Mouse (Mus musculus) midbrain, embryonic 14.5 days (tissue): ENCODE measurements at regions not wholly inside any gene's neighbourhood (a gene's known extent, or its start where the extent isn't known, plus 50 kb on each side); places are given as distances from the start of the nearest gene placed in this dataset.
A peak's percentile ranks its signal among the peaks of the same experiment; 100 is the strongest.

Experiments
- ATAC-seq: fragments of 200-750 bp; cut with Nextera tagmentation; 2 replicates; pipeline ENCODE4 v1.8.0; 2017; ENCODE audit warnings: moderate number of reproducible peaks, moderate library complexity; ENCODE audit not compliant: low FRiP score, low TSS enrichment
- DNase-seq: peaks from one replicate; pipeline ENCODE4 v3.0.0-alpha.2; 2015
- H3K27ac ChIP-seq: fragments of 300-500 bp; sonication (generic); replicated peaks from 2 replicates; pipeline ENCODE4 v1.5.1; 2014; ENCODE audit warnings: mild to moderate bottlenecking, low read depth, low read length, moderate library complexity
- H3K27me3 ChIP-seq: fragments of 300-500 bp; sonication (generic); 2 replicates; pipeline ENCODE4 v1.6.1; 2014; ENCODE audit warnings: low read length, control low read depth, mixed read lengths; ENCODE audit not compliant: control insufficient read depth, insufficient read depth
- H3K36me3 ChIP-seq: fragments of 300-500 bp; sonication (generic); 2 replicates; pipeline ENCODE4 v1.6.1; 2014; ENCODE audit warnings: low read length, control low read depth; ENCODE audit not compliant: control insufficient read depth, insufficient read depth
- H3K4me1 ChIP-seq: fragments of 300-500 bp; sonication (generic); 2 replicates; pipeline ENCODE4 v1.6.1; 2014; ENCODE audit warnings: mild to moderate bottlenecking, antibody characterized with exemption, low read length, control low read depth; ENCODE audit not compliant: control insufficient read depth, insufficient read depth
- H3K4me2 ChIP-seq: fragments of 300-500 bp; sonication (generic); 2 replicates; pipeline ENCODE4 v1.6.1; 2014; ENCODE audit warnings: mild to moderate bottlenecking, low read length, moderate library complexity
- H3K4me3 ChIP-seq: fragments of 300-500 bp; sonication (generic); replicated peaks from 2 replicates; pipeline ENCODE4 v1.5.1; 2014; ENCODE audit warnings: low read depth, low read length
- H3K9ac ChIP-seq: fragments of 300-500 bp; sonication (generic); replicated peaks from 2 replicates; pipeline ENCODE4 v1.6.1; 2014; ENCODE audit warnings: mild to moderate bottlenecking, low read length, moderate library complexity
- H3K9me3 ChIP-seq: fragments of 300-500 bp; sonication (generic); 2 replicates; pipeline ENCODE4 v1.6.1; 2016; ENCODE audit warnings: low read length, control low read depth, mixed read lengths; ENCODE audit not compliant: control insufficient read depth
- WGBS: fragments of 180-500 bp; shearing (Covaris S2); extraction: QIAGEN DNeasy Blood & Tissue Kit; methylation state at CpG from one replicate; pipeline ENCODE4 v1.1.7; 2014; 5-methylcytosine and 5-hydroxymethylcytosine counted together

DNA sequence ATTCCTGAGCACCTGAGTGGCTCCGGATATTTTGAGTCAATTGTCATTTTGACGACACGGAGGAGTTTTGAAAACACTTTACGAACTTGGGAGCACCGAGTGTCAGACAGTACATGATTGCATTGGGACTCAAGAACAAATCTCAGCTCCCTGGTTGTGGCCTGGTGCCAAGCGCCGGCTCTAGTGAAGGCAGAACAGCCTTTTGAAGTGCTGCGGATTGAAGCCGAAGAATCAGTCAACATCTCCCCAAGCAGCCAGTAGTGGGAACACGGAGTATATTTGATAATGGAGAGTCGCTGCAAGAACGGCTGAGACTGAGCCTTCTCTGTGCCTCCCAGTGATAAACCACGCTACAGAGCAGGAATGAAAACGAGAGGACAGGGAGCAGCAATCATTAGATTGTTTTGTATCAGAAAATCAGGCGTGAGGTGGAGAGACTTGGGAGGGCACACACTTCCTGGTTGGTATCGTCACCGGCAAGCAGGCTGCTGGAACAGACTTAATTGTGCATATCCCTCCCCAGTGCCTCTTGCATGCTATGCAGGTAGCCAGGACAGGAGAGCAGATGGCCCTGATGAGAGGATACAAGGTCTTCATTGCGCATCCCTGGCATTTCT, 351.7 kb upstream of the Nr2f2 start:
- H3K36me3 ChIP-seq: no peaks in the 10 kb centered on the region
- no peaks in the 10 kb centered on the region for H3K27me3 ChIP-seq
- H3K4me1 ChIP-seq: no peaks in the 10 kb centered on the region
- no peak for ATAC-seq
- no peaks in the 10 kb centered on the region for H3K9me3 ChIP-seq
- WGBS: 76% methylated on average over 18 of the region's 18 CpGs
- H3K27ac ChIP-seq: no peak overlapping the region
- DNase-seq: peak; percentile 40
- H3K9ac ChIP-seq: no peak overlapping the region
- H3K4me3 ChIP-seq: no peak overlapping the region
- H3K4me2 ChIP-seq: no peak overlapping the region

DNA sequence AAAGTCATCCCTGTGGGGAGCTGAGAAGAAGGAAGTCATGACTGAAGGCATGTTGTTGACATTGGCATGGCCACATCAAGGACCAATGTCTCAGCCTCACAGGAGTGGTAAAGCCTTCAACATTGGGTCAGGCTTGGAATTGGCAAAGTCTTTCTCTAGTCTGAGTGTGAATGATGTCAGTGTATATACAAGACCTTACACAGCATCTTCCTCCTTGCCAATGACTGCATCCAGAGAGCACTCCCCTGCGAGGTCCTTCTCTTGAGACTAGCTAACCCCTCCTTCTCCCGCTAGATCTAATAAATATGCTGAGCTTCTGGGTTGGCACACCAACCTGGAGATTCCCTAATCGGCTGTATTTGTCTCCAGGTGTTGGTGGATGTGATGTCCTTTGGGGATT, 351.1 kb upstream of the Nr2f2 start:
- no peaks in the 10 kb centered on the region for H3K4me1 ChIP-seq
- no peaks in the 10 kb centered on the region for H3K36me3 ChIP-seq
- 88% methylated on average over 3 of the region's 3 CpGs for WGBS
- no peak overlapping the region for H3K4me3 ChIP-seq
- no peak overlapping the region for H3K27ac ChIP-seq
- H3K9ac ChIP-seq: no peak overlapping the region
- DNase-seq: no peak
- ATAC-seq: no peak
- H3K4me2 ChIP-seq: no peak overlapping the region
- H3K9me3 ChIP-seq: no peaks in the 10 kb centered on the region
- no peaks in the 10 kb centered on the region for H3K27me3 ChIP-seq

DNA sequence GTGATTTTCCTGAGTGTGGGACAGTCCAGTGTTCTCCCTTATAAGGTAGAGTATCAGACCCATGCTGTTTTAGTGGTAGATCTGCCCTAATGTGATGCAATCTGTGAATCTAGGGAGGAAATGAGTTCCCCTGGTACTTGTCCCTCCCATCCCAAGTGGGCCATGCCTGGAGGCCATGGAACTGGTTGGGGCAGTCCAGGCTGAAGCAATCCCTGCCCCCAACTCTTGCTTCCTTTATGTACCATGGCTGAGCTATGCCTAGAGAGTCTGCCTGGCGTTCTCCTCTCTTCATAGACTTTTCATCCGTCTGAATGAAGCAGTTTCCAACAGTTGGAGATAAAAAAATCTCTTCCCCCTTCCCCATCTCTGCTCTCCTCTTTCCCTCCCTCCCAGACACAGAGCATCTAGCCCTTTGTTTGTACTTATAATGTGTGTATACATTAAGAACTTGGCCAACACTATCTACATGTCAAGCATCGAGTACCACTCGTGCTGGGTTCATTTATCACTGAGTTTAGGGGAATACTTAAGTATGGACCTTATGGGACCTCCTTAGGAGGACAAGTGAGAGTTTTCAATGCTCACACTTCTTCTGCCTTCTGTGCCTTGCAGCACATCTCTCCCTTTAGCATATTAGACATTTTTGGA, 350.4 kb upstream of the Nr2f2 start:
- Histone ChIP-seq H3K9me3 (no peaks in the 10 kb centered on the region), H3K4me1 (no peaks in the 10 kb centered on the region), H3K4me2 (no peak overlapping the region), H3K27ac (no peak overlapping the region), H3K4me3 (no peak overlapping the region), H3K27me3 (no peaks in the 10 kb centered on the region), H3K36me3 (no peaks in the 10 kb centered on the region), H3K9ac (no peak overlapping the region)
- 90% methylated on average over 4 of the region's 4 CpGs for WGBS
- DNase-seq (no peak), ATAC-seq (no peak)

GRCm38 (mm10) chr7:70712141-70712540, 345.6 kb upstream of the Nr2f2 start:
- WGBS: 88% methylated on average over 6 of the region's 6 CpGs
- no peak overlapping the region for H3K4me2 ChIP-seq
- no peaks in the 10 kb centered on the region for H3K9me3 ChIP-seq
- H3K4me1 ChIP-seq: no peaks in the 10 kb centered on the region
- DNase-seq (no peak), ATAC-seq (no peak)
- no peaks in the 10 kb centered on the region for H3K36me3 ChIP-seq
- H3K9ac ChIP-seq: no peak overlapping the region
- H3K27ac ChIP-seq: no peak overlapping the region
- no peaks in the 10 kb centered on the region for H3K27me3 ChIP-seq
- no peak overlapping the region for H3K4me3 ChIP-seq

DNA sequence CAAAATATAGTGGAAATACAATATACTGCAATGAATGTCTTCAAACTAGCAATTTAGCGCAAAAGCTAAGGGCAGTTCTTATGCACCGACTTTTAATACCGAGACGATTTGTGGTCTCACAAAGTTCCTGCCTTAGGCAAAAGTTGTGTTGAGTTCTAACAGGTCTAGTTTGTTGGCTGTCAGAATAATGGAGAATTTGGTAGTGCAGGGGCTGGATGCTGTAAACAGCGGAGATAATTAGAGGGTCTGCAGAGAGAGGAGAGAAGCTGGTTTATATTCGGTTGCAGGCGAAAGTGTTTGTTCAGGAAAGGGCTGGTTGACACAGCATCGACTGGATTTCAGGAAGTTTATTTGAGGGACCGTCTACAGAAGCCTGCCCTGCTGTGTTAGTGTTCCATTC, 339.7 kb upstream of the Nr2f2 start:
- Histone ChIP-seq H3K27ac (no peak overlapping the region), H3K27me3 (no peaks in the 10 kb centered on the region), H3K9ac (no peak overlapping the region), H3K4me3 (no peak overlapping the region), H3K4me2 (no peak overlapping the region), H3K9me3 (no peaks in the 10 kb centered on the region), H3K4me1 (no peaks in the 10 kb centered on the region), H3K36me3 (no peaks in the 10 kb centered on the region)
- ATAC-seq: no peak
- WGBS: 86% methylated on average over 9 of the region's 9 CpGs
- no peak for DNase-seq

- H3K36me3 ChIP-seq: no peaks in the 10 kb centered on the region
- no peak overlapping the region for H3K9ac ChIP-seq
- H3K27me3 ChIP-seq: no peaks in the 10 kb centered on the region
- DNase-seq: no peak
- WGBS: 90% methylated on average over 1 of the region's 1 CpGs
- no peak overlapping the region for H3K27ac ChIP-seq
- no peak overlapping the region for H3K4me2 ChIP-seq
- H3K4me3 ChIP-seq: no peak overlapping the region
- H3K9me3 ChIP-seq: no peaks in the 10 kb centered on the region
- ATAC-seq: no peak
- no peaks in the 10 kb centered on the region for H3K4me1 ChIP-seq
Measured at GRCm38 (mm10) chr7:70703784-70704183, 337.2 kb upstream of the Nr2f2 start.

GRCm38 (mm10) chr7:70700461-70700860, 333.9 kb upstream of the Nr2f2 start:
- H3K4me3 ChIP-seq: no peak overlapping the region
- H3K27ac ChIP-seq: no peak overlapping the region
- H3K4me1 ChIP-seq: no peaks in the 10 kb centered on the region
- no peaks in the 10 kb centered on the region for H3K36me3 ChIP-seq
- ATAC-seq (no peak), DNase-seq (no peak)
- no peak overlapping the region for H3K9ac ChIP-seq
- H3K9me3 ChIP-seq: no peaks in the 10 kb centered on the region
- H3K4me2 ChIP-seq: no peak overlapping the region
- whole genome bisulfite sequencing: 81% methylated on average over 4 of the region's 4 CpGs
- H3K27me3 ChIP-seq: no peaks in the 10 kb centered on the region

DNA sequence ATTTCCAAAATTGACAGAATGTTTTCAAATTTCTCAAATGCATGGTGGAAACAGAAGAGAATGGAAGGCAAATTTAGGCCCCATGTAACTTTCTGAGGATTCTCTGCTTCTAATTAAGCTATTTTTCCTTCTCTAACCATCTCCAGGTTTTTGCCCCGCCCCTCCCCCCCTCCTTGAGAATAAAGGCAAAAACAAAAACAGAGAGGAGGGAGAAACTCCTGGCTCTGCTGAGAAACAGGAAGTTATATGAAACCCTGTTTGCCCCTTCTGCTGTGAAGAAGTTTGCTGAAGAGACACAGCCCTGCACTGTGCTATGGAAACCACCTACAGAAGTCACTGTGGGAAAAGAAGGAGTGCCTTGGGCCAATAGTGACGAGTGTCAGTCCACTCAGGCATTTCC, 332.9 kb upstream of the Nr2f2 start:
- Histone ChIP-seq H3K27me3 (no peaks in the 10 kb centered on the region), H3K4me2 (no peak overlapping the region), H3K9ac (no peak overlapping the region), H3K4me1 (no peaks in the 10 kb centered on the region), H3K36me3 (no peaks in the 10 kb centered on the region), H3K4me3 (no peak overlapping the region), H3K9me3 (no peaks in the 10 kb centered on the region), H3K27ac (no peak overlapping the region)
- DNase-seq (no peak), ATAC-seq (no peak)
- 76% methylated on average over 2 of the region's 2 CpGs for WGBS

GRCm38 (mm10) chr7:70698986-70699385, 332.5 kb upstream of the Nr2f2 start:
- H3K4me1 ChIP-seq: no peaks in the 10 kb centered on the region
- no peak overlapping the region for H3K4me2 ChIP-seq
- ATAC-seq (no peak), DNase-seq (no peak)
- no peak overlapping the region for H3K9ac ChIP-seq
- no peaks in the 10 kb centered on the region for H3K9me3 ChIP-seq
- 76% methylated on average over 2 of the region's 2 CpGs for WGBS
- no peaks in the 10 kb centered on the region for H3K36me3 ChIP-seq
- no peaks in the 10 kb centered on the region for H3K27me3 ChIP-seq
- no peak overlapping the region for H3K27ac ChIP-seq
- H3K4me3 ChIP-seq: no peak overlapping the region
